Mouse (Mus musculus): ENCODE measurements around the gene 1190005I06Rik.
"Not testable (repeated sequence)": the region's sequence is repeated elsewhere in the genome, so short reads cannot be mapped to it uniquely, and the experiment has no call there.

Gene 1190005I06Rik

DNA sequence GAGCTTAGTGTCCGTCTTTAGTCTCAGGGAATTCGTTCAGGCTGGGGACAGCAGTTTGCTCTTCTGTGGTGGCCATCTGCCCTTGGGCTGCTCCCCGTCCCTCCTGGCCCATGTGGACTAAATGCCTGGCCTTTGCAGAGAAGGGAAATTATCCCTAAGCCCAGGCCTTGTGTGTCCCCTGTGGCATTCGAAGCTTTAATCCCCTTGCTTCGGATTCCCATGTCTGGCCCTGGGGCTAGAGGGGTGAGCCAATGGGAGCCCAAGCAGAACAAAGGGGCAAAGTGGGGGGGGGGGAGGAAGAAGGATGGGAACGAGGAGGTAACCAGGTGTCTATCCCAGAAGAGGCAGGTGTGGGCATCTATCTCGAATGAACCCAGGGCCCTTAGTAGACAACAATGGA is at the start of gene 1190005I06Rik:
Gene 1190005I06Rik (minus strand): TSS at position 101 of the 400 bp plus-strand sequence.
- DNase-seq (ENCODE audit: low read depth, low spot score), result no peak

DNA sequence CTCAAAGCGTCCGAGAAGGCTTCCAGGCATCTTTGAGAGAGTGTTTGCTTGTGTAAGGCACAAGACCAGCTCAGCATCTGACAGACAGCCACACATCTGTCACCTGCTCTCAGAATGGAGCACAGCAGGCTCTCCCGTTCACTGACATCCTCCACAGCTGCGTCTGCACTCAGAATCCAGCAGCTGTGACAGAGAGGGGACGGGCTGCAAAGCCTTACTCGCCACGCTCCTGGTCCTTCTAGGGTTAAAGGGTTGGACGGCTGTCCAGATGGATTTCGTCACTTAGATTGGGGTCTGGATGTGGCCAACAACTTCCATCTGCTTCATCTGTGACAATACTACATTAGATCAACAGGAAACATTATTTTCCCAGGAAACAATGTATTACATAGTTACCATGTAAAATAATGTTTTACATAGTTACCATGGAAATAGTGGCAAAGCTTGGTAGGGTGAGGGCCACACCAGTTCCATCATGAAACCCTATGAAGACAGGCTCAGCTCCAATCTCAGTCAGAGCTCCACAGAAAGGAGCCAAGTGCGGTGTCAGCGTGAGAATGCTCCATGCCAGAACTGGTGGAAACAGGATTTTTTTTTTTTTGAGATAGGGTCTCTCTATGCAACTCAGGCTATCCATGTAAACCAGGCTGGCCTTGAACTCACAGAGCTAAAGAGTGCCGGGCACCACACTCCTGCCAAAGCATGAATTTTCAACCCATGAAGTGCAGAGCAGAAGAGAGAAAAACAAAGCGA is 49.1 kb upstream of the 1190005I06Rik start:
- no peak for DNase-seq (ENCODE audit: low read depth, low spot score)

DNA sequence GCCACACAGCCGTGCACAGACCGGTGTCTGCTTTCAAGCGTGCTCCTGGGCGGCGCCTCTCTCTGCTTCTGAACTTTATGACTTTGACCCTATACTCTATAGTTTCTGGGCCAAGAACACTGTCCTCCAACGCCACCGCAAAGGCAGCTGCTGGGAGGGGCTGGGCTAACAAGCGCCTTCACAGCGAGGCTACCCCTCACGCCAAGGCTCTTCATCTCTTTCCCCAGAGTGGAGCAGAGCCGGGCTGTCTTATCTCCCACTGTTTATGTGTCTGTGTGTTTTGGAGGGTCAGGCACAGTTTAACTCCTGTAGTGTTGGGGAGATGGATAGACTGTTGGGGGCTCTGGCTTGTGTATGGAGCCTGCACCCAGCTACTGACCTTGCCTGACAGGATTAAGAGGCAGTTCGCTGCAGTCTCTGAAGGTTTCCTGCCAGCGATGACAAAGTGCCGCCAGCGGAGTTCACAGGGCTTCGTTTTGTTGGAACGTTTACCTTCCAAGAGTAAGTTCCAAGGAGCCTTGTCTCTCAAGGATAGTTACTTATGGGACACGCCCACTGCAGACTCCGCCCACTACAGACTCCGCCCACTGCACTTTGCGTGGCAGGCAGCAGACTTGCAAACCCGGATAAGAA is 46.5 kb upstream of the 1190005I06Rik start:
- DNase-seq (ENCODE audit: low read depth, low spot score), result no peak

DNA sequence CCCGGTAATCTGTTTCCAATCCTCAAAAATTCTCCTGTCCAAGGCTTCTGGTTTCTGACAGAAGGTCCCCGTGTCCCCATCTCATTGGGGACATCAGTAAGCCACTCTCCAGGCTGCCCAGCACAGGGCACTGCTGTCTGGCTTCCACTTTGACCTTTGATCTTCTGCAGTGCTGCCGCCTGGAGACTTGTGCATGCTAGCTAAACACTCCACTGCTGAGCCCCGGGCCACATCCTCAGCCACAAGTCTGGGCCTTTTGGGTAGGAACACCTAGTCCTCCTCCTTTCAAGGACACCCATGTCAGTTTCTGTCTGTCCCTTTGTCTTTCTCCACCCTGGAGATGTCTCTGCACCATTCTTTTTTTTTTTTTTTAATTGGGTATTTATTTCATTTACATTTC is 45.5 kb upstream of the 1190005I06Rik start:
- DNase-seq (ENCODE audit: low read depth, low spot score), result no peak

DNA sequence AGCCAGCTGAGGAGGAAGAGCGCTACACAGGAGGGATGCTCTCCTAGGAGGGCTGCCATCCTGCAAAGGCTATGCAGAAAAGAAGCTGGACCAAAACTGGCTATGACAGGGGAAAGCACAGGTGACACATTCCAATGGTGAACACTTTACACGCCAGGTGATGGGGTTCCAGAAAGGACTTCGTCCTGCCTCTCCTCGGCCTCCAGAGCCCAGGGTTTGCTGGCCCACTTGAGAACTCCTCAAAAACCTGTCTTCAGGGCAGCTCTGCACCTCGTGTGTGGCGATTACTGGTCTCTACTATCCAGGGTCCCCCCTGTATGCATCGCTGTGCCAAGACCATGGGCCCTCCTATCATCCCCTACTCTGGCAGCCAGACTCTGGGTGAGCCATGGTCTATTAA is 41.1 kb upstream of the 1190005I06Rik start:
- no peak for DNase-seq (ENCODE audit: low read depth, low spot score)

DNA sequence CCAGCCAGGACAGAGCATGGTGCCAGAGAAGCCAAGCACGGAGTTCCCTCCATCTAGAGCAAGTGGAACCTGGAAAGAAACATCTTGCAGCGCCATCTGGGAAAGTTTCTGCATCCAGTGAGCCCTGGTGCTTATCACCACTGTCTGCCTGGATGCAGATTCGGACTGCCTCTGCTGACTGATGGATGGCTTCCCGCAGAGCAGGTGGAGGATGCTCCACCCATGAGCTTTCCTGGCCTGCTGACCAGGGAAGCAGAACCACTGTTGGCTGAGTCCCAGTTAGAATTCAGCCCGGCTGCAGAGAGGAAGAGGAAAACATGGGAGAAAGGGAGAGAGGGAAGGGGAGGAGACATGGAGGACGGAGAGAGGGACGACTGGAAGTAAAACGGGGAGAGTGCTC is 40.4 kb upstream of the 1190005I06Rik start:
- DNase-seq (ENCODE audit: low read depth, low spot score), result no peak

DNA sequence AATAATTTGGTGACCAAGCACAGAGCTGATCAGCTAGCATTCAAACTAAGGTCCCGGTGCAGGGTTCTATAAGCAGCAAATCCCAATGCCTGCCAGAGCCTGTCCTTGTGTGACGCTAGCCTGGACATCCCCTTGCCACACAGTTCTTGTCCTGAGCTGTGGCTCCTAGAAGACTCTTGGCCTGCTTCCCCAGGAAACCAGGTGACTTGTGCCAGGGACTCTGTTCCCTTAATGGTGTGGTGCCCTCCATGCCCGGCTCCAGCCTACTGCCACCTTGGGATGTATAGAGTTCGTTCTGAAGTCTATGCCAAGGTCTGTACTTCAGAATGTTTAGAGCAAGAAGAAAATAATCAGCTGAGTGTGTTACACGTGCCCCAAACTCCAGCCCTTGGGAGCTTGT is 39.1 kb upstream of the 1190005I06Rik start:
- DNase-seq (ENCODE audit: low read depth, low spot score), result no peak

DNA sequence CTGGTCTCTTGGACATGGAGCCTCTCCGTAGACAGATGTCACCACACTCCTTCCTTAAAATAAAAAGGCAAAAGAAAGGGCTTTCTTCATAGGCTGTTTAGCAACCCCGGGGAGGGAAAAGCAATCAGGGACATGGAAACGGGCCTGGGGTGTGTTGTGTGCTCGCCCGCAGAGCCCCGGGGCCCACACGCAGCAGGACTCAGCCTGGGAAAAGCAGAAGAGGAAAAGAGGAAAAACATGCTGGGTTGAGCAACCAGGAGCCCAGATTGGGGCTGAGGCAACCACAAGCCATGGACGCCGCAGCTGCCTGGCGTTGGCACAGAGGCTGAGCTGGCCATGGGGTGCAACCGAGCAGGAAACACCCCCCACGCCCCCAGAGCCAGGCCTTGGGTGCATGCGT is 38.6 kb upstream of the 1190005I06Rik start:
- no peak for DNase-seq (ENCODE audit: low read depth, low spot score)

DNA sequence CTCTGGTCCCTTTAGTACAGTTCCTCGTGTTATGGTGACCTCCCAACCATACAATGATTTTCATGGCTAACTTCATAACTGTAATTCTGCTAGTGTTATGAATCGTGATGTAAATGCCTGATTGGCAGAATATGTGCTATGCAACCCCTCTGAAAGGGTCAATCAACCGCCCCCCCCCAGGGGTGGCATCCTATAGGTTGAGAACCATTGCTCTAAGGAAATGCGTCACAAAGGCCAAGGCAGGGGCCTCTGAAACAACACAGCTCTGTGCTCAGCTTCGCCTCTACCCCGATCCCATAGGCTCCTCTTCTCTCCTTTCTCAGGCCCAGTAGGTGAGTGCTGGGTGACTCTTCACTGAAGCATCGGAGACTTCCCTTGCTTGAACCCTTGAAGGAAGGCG is 38.2 kb upstream of the 1190005I06Rik start:
- DNase-seq (ENCODE audit: low read depth, low spot score), result no peak

DNA sequence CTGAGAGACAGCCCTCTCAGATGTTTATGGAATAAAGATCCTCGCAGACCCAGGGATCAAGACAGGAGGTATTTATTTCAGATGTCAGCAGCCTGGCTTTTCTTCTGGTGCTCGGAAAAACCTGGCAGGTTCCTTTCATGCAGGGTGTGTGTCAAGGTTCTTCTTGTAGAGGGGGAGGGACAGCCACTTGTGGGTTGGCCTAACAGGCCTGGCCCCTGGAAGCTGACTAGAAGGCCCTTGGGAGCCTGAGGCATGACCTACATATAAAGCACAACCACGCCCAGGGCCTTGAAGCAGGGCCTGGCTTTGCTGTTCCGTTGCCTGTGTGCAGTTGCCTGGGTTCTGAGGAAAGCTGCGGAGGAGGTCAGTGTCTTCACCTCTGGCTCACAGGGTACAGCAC is 37.7 kb upstream of the 1190005I06Rik start:
- no peak for DNase-seq (ENCODE audit: low read depth, low spot score)

DNA sequence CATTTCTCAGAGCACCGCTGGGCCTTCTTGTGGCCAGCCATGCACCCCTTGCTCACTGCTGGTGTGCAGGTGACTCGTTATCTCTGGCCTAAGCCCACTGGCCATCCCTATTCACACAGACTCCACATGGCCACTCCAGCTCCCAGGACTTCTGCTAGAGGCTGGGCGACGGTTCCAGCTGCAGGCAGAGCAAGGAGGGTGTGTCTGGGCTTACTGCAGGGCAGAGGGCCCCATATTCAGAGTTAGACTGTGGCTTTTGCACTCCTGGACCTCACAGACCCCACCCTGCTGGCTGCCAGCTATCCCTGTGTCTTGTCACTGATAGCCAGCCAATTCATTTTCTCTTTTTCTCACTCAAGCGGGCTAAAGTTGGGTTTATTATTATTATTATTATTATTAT is 36.6 kb upstream of the 1190005I06Rik start:
- no peak for DNase-seq (ENCODE audit: low read depth, low spot score)

DNA sequence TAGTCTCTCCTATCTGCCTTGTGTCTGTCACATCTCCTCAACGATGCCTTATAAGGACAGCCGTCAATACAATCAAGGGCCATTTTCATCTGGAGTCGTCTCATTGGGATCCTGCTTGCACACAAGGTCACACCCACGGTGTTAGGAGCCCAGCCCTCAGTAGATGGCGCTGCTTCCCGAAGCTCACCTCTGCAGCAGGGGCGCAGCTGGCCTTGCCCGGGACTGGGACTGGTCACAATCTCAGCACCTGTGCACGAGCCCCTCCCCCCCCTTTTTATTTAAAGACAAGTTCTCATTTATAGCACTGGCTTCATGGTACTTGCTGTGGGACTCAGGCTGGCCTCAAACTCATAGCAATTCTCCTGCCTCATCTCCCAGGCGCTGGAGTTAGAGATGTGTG is 36.2 kb upstream of the 1190005I06Rik start:
- DNase-seq (ENCODE audit: low read depth, low spot score), result no peak

DNA sequence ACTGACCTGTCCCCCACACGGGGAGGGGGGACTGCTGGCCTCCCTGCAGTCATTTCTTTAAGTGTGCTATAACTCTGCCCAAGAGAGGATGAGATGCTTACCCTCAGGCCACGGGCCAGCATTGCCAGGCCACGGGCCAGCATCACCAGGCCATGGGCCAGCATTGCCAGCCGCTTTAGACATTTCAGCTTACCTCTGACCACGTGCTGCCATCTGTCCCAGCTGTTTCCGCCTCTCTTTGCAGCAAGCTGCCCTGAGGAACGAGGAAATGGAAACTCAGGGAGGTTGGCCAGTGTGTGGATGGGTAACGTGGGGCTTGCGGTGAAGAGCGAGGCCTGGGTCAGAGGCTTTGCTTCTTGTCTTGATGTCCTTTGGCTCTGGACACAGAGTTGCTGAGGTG is 33.7 kb upstream of the 1190005I06Rik start:
- DNase-seq (ENCODE audit: low read depth, low spot score), result no peak

DNA sequence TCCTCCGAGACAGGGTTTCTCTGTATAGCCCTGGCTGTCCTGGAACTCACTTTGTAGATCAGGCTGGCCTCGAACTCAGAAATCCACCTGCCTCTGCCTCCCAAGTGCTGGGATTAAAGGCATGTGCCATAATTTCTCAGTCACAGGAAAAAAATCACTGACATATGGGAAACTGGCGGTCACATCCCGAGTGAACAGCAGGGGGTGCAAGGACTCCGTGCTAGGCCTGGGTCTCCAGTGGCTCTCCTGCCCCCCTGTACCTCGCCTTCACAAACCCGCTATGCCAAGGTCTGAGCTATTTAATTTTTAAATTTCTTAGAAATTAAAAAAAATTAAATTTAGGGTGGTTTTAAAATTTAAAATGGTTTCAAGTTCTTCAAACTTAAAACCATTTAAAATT is 33.0 kb upstream of the 1190005I06Rik start:
- DNase-seq (ENCODE audit: low read depth, low spot score), result not testable (repeated sequence)

DNA sequence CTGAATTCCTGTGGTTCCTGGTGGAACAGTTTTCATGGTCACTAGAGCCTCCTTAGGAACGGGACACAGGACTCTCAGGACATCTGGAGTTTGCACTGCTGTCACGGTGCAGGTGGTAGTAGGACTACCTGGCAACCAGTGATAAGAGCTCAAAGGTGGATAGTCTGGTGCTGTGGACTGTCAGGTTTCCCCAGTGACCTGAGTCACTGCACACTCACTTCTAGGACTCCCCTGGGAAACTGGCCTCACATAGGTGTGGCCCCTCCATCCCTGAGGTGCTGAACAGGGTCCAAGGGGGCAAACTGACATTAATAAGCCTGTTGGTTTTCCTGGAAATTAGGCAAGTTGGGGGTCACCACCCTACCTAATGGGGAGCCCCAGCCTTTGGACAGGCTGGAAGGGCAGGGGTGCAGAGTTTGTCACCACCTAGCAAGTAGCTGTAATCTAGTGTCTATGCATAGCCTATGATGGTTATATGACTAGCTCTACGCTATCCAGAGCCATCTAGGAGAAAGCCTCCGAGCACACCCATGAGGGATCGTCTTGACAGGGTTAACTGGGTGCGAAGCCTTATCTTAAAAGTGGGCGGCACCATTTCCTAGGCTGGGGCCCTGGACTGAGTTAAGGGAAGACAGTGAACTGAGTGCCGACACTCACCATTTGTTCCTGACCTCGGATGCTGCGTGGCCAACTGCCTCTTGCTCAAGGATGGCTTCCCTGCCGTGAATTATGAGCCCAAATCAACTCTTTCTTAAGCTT is 32.4 kb upstream of the 1190005I06Rik start:
- DNase-seq (ENCODE audit: low read depth, low spot score), result no peak

DNA sequence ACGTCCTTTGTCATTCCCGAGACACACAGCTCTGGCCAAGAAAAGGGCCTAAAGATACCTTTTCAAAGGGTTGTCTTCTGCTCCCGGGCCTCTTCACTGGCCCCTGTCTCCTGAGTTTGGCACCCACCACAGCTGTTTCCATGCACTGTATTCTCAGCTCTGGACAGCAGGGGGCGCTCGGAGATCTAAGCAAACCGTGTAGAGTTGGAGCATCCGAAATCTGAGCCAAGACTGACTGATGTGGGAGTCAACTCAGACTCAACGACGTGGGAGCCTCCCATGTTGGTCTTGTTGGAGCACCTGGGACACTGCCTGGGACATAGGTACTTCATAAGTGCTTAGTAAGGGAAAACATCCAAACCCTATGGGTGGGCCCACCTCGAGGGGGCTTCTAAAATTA is 31.0 kb upstream of the 1190005I06Rik start:
- peak; percentile 43 for DNase-seq (ENCODE audit: low read depth, low spot score)

DNA sequence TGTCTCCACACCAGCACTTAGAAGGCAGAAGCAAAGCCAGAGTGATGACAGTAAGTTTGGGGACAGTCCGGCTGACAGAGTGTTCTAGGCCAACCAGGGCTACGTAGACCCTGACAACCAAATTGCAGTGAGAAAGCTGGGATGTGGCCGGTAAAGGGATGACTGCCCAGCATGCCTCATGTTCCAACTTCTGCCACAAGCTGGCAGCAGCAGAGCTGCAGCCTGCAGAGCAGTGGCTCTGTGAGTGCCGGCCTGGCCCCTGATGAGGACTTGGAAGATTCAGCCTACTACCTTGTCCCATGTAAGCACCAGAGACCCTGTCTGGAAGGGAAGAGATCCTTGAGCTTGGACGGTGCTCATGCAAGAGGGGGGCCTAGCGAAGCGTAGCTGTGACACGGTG is 28.3 kb upstream of the 1190005I06Rik start:
- no peak for DNase-seq (ENCODE audit: low read depth, low spot score)

DNA sequence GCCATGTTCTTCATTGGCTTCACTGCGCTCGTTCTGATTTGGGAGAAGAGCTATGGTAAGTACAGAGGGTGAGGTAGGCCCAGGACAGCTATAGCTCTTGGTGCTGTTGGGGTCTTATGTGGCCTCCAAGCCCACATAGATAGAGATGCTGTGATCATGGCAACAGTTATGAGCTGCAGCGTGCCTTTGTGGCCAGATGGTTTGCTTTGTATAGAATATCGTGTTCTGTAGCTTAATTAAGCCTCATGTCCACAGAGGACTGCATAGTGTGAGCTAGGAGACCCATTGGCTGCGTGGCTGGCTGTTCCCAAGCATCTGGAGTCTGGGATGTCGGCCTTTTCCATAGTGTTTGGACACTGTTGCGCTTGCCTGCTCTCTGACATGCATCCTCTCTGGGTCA is 25.9 kb upstream of the 1190005I06Rik start:
- no peak for DNase-seq (ENCODE audit: low read depth, low spot score)

DNA sequence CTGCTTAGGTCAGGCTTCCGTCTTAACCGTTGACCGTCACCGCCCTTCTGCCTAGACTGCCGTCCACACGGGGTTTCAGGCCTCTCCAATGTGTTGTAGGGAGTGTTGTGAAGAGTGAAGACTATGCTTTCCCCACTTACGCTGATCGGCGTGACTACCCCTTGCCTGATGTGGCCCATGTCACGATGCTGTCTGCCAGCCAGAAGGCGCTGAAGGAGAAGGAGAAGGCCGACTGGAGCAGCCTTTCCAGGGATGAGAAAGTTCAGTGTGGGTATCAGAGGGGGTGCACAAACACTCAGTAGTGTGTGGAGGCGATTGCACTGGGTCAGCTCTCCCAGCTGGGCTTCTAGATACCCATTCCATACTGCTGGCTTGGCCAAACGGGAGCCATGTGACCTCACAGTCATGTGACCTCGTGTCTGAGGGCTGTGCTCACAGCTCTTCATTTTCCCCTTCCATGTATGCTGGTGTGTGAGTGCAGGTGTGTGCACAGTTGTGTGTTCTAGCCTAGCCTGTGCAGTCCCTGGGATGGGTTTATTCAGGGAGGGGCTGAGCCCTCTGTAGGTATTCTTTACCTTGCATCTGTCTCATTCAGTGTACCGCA is 25.3 kb upstream of the 1190005I06Rik start:
- no peak for DNase-seq (ENCODE audit: low read depth, low spot score)

DNA sequence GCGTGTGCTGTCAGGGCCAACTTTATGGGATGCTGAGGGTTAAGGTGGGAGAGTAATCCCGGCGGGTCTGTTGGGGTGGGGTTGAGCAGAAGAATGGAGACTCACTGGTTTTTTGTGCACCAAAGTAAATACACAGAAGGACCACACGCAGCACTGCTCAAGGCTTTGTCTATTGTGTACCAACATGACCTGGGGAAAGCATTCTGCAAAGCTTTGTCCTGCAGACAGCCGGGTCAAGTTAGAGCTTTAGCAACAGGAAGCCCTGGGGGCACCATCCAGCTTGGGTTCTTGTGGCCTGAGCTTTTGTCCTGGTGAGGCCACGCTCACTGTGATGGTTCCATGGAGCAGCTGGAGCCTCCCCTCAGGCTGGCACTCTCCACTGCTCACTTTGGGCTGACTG is 24.3 kb upstream of the 1190005I06Rik start:
- no peak for DNase-seq (ENCODE audit: low read depth, low spot score)

DNA sequence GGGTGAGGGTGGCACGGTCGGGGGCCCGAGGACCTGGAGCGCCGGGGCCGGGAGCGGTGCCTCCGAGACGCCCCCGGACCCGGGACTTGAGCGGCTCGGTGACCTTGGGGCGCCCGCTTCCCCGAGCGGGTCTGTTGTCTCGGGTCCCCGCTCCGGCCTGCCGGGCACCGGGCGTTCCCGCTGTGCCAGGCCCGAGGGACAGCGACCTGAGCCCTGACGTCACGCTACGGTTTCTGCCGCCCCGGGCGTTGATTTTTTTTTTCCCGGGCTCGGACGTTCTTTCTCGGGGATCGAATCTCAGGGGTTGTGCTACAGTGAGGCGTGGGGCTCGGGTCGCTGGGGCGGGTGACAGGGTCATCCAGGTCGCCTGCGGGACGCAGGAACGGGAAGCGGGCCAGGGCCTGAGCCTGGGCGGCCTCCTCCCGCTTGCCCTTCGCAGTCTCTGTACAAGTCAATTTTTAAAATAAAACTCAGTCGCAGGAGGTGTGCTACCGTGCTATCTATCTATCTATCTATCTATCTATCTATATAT is 21.0 kb upstream of the 1190005I06Rik start, which contains the start of gene Emc8:
Gene Emc8 (minus strand): TSS at position 200 of the 532 bp plus-strand sequence.
- DNase-seq (ENCODE audit: low read depth, low spot score), result no peak

Data from brain, embryonic 18.5 days (tissue).